Mouse (Mus musculus): ENCODE data around the gene Phlpp1.

Phlpp1 gene

GRCm38 (mm10) chr1:106314476-106314875 lies 142.9 kb downstream of the Phlpp1 start:
- DNase-seq (ENCODE audit: low spot score in 2 of 2): peak in 1 of 2 experiments; percentile 21

- no peak for DNase-seq (ENCODE audit: low spot score in 2 of 2)
These were observed 145.2 kb downstream of the Phlpp1 start for GRCm38 (mm10) chr1:106316641-106317304.

GRCm38 (mm10) chr1:106318341-106318740 lies 146.8 kb downstream of the Phlpp1 start:
- DNase-seq (ENCODE audit: low spot score in 2 of 2): no peak

GRCm38 (mm10) chr1:106320583-106320982 lies 149.0 kb downstream of the Phlpp1 start:
- DNase-seq (ENCODE audit: low spot score in 2 of 2): no peak

- no peak for DNase-seq (ENCODE audit: low spot score in 2 of 2)
These were observed 150.0 kb downstream of the Phlpp1 start for GRCm38 (mm10) chr1:106321432-106322126.

GRCm38 (mm10) chr1:106326691-106327090 lies 155.1 kb downstream of the Phlpp1 start:
- DNase-seq (ENCODE audit: low spot score in 2 of 2): no peak

- DNase-seq (ENCODE audit: low spot score in 2 of 2): no peak
These were observed 170.5 kb downstream of the Phlpp1 start for GRCm38 (mm10) chr1:106342100-106342499.

- no peak for DNase-seq (ENCODE audit: low spot score in 2 of 2)
These were observed 173.7 kb downstream of the Phlpp1 start for GRCm38 (mm10) chr1:106345265-106345664.

GRCm38 (mm10) chr1:106346776-106347175 lies 175.2 kb downstream of the Phlpp1 start:
- no peak for DNase-seq (ENCODE audit: low spot score in 2 of 2)

GRCm38 (mm10) chr1:106349116-106349515 lies 177.6 kb downstream of the Phlpp1 start:
- DNase-seq (ENCODE audit: low spot score in 2 of 2): no peak

GRCm38 (mm10) chr1:106351512-106351911 lies 180.0 kb downstream of the Phlpp1 start:
- DNase-seq (ENCODE audit: low spot score in 2 of 2): no peak

- peak; percentile 27 to 57 for DNase-seq (ENCODE audit: low spot score in 2 of 2)
These were observed 181.4 kb downstream of the Phlpp1 start for GRCm38 (mm10) chr1:106352801-106353511.

GRCm38 (mm10) chr1:106353993-106354392 lies 182.4 kb downstream of the Phlpp1 start:
- no peak for DNase-seq (ENCODE audit: low spot score in 2 of 2)

- no peak for DNase-seq (ENCODE audit: low spot score in 2 of 2)
These were observed 187.9 kb downstream of the Phlpp1 start for GRCm38 (mm10) chr1:106359474-106359873.

- DNase-seq (ENCODE audit: low spot score in 2 of 2): no peak
These were observed 191.5 kb downstream of the Phlpp1 start for GRCm38 (mm10) chr1:106362841-106363604.

GRCm38 (mm10) chr1:106369330-106369729 lies 197.8 kb downstream of the Phlpp1 start:
- DNase-seq (ENCODE audit: low spot score in 2 of 2): no peak

- DNase-seq (ENCODE audit: low spot score in 2 of 2): no peak
These were observed 200.9 kb downstream of the Phlpp1 start for GRCm38 (mm10) chr1:106372446-106372845.

- DNase-seq (ENCODE audit: low spot score in 2 of 2): no peak
These were observed 202.1 kb downstream of the Phlpp1 start for GRCm38 (mm10) chr1:106373656-106374055.

GRCm38 (mm10) chr1:106374274-106374673 lies 202.7 kb downstream of the Phlpp1 start:
- DNase-seq (ENCODE audit: low spot score in 2 of 2): no peak

GRCm38 (mm10) chr1:106374971-106375370 lies 203.4 kb downstream of the Phlpp1 start:
- DNase-seq (ENCODE audit: low spot score in 2 of 2): no peak

- DNase-seq (ENCODE audit: low spot score in 2 of 2): no peak
These were observed 204.5 kb downstream of the Phlpp1 start for GRCm38 (mm10) chr1:106376003-106376402.

- no peak for DNase-seq (ENCODE audit: low spot score in 2 of 2)
These were observed 208.9 kb downstream of the Phlpp1 start for GRCm38 (mm10) chr1:106380465-106380864.

All from right cerebral cortex, adult 2 months (tissue).